ENCODE assay signal across 19 mouse cellular contexts in genomic region chrX:85171264-85171663, GRCm38 (mm10).
A peak's percentile ranks its signal among the peaks of the same experiment; 100 is the strongest.
DNase-seq lines count a peak whose midpoint lies in the region; ATAC-seq and TF ChIP-seq lines count a peak whose summit lies in the region.
"Had no signal": no experiment of that assay in that cellular context is flagged by ENCODE, and none has a peak within 500 bp of the region (broad histone marks: within the 10 kb centered on the region; RNA-seq: fewer than 3 reads in every experiment).

No protein-coding gene starts in this region.

- H3K27me3 ChIP-seq in liver, postnatal 0 days (ENCODE audit: insufficient read depth, low read length): no peaks in the 10 kb centered on the region
- H3K27me3 ChIP-seq in CH12.LX (replicated peaks): no peaks in the 10 kb centered on the region
- no peaks in the 10 kb centered on the region for H3K27me3 ChIP-seq in hindbrain, embryonic 10.5 days (ENCODE audit: insufficient read depth, poor library complexity, severe bottlenecking)
- H3K27me3 ChIP-seq: embryonic facial prominence, embryonic 15.5 days; hindbrain, embryonic 15.5 days; midbrain, embryonic 13.5 days had no signal

- H3K36me3 ChIP-seq in liver, postnatal 0 days (replicated peaks; ENCODE audit: insufficient read depth, low read length): no peaks in the 10 kb centered on the region
- no peaks in the 10 kb centered on the region for H3K36me3 ChIP-seq in CH12.LX (replicated peaks in 1 of 2; ENCODE audit: control insufficient read depth in 1 of 2, insufficient read depth in 1 of 2, low read length in 1 of 2)
- H3K36me3 ChIP-seq in hindbrain, embryonic 10.5 days: no peaks in the 10 kb centered on the region
- H3K36me3 ChIP-seq: embryonic facial prominence, embryonic 15.5 days; hindbrain, embryonic 15.5 days; midbrain, embryonic 13.5 days had no signal

- TF ChIP-seq POLR2A in CH12.LX (IDR thresholded peaks at IDR 0.05; ENCODE audit: low read depth, low read length): no peak
- TF ChIP-seq POLR2A in brain, embryonic 14.5 days (IDR thresholded peaks at IDR 0.05; ENCODE audit: borderline replicate concordance, extremely low read depth, insufficient read depth, insufficient read length, poor library complexity, severe bottlenecking): no peak

- TF ChIP-seq EP300 in liver, postnatal 0 days (IDR thresholded peaks at IDR 0.05; ENCODE audit: low read depth): no peak
- TF ChIP-seq EP300 in CH12.LX (IDR thresholded peaks at IDR 0.05; ENCODE audit: low read length): no peak

- H3K9me3 ChIP-seq in liver, postnatal 0 days (ENCODE audit: low read length): no peaks in the 10 kb centered on the region
- no peaks in the 10 kb centered on the region for H3K9me3 ChIP-seq in CH12.LX (replicated peaks; ENCODE audit: low read length)
- no peaks in the 10 kb centered on the region for H3K9me3 ChIP-seq in hindbrain, embryonic 10.5 days
- H3K9me3 ChIP-seq: embryonic facial prominence, embryonic 15.5 days; hindbrain, embryonic 15.5 days; midbrain, embryonic 13.5 days had no signal

- H3K79me2 ChIP-seq in CH12.LX (replicated peaks; ENCODE audit: control insufficient read depth, extremely low read depth, insufficient read depth, poor library complexity, severe bottlenecking): no peaks in the 10 kb centered on the region

- no peak overlapping the region for H3K27ac ChIP-seq in gastrocnemius, adult 2 months
- no peak overlapping the region for H3K27ac ChIP-seq in liver, postnatal 0 days (ENCODE audit: low read depth)
- no peak overlapping the region for H3K27ac ChIP-seq in CH12.LX (ENCODE audit: insufficient read depth, low read depth)
- H3K27ac ChIP-seq in hindbrain, embryonic 10.5 days: no peak overlapping the region
- H3K27ac ChIP-seq: embryonic facial prominence, embryonic 15.5 days; hindbrain, embryonic 15.5 days; midbrain, embryonic 13.5 days had no signal

- no peak overlapping the region for H3K9ac ChIP-seq in liver, postnatal 0 days (replicated peaks)
- H3K9ac ChIP-seq in CH12.LX (ENCODE audit: insufficient read depth, low read depth): no peak overlapping the region
- H3K9ac ChIP-seq: embryonic facial prominence, embryonic 15.5 days; hindbrain, embryonic 15.5 days; midbrain, embryonic 13.5 days had no signal

- dilution Hi-C loops in CH12.LX (cut with MboI; ENCODE audit: extremely low pct_ligation_motif_present, extremely low pct_unique_long_range_greater_than_20kb, low sequenced_read_pairs): no loop called here

- WGBS in liver, postnatal 0 days (ENCODE audit: insufficient replicate concordance): 71% methylated on average over 2 of the region's 2 CpGs
- WGBS in hindbrain, embryonic 10.5 days: 59% methylated on average over 2 of the region's 2 CpGs

- DNase-seq in gastrocnemius, adult 2 months: no peak
- DNase-seq in gastrocnemius, postnatal 25 days: no peak
- no peak for DNase-seq in liver, postnatal 0 days
- DNase-seq in liver (no peak), CH12.LX (ENCODE audit: extremely low read depth) (peak; percentile 8)
- DNase-seq in brain, embryonic 14.5 days (ENCODE audit: low read depth): no peak
- DNase-seq in hindbrain, embryonic 10.5 days (ENCODE audit: low spot score): no peak
- no peak for DNase-seq in yolk sac, embryonic 10.5 days (ENCODE audit: low spot score)
- DNase-seq: adrenal gland, postnatal 14 days; cerebellum, adult 11-12 months; cerebellum, postnatal 14 days; lung, adult 2 months had no signal

- H3K4me3 ChIP-seq in gastrocnemius, adult 2 months: no peak overlapping the region
- no peak overlapping the region for H3K4me3 ChIP-seq in liver, postnatal 0 days (ENCODE audit: low read depth, low read length)
- no peak overlapping the region for H3K4me3 ChIP-seq in CH12.LX (replicated peaks in 1 of 3; ENCODE audit: low read depth in 2 of 3, low read length in 2 of 3, poor library complexity in 1 of 3)
- H3K4me3 ChIP-seq in hindbrain, embryonic 10.5 days: no peak overlapping the region
- H3K4me3 ChIP-seq: embryonic facial prominence, embryonic 15.5 days; hindbrain, embryonic 15.5 days; midbrain, embryonic 13.5 days had no signal

- H3K4me2 ChIP-seq in liver, postnatal 0 days (ENCODE audit: low read depth, low read length): no peak overlapping the region
- no peak overlapping the region for H3K4me2 ChIP-seq in CH12.LX (ENCODE audit: insufficient read depth, low read depth, poor library complexity, severe bottlenecking)
- H3K4me2 ChIP-seq: embryonic facial prominence, embryonic 15.5 days; heart, embryonic 11.5 days; hindbrain, embryonic 15.5 days; midbrain, embryonic 13.5 days had no signal

- peak; percentile 38; the same call in 1 of the 2 replicates for TF ChIP-seq CTCF in gastrocnemius, adult 2 months (IDR thresholded peaks at IDR 0.05)
- TF ChIP-seq CTCF in liver, postnatal 0 days (IDR thresholded peaks at IDR 0.05; ENCODE audit: low read depth): peak; percentile 33; the same call in 1 of the 2 replicates
- peak; percentile 65 to 71 for TF ChIP-seq CTCF in CH12.LX (conservative IDR thresholded peaks at IDR 0.05 in 1 of 2, IDR thresholded peaks at IDR 0.05 in 1 of 2; ENCODE audit: low read depth in 2 of 2, low read length in 2 of 2)
- peak; percentile 16; the same call in 1 of the 2 replicates for TF ChIP-seq CTCF in brain, embryonic 14.5 days (IDR thresholded peaks at IDR 0.05; ENCODE audit: borderline replicate concordance, extremely low read depth, insufficient read depth, insufficient read length)

- in situ Hi-C loops in CH12.LX (cut with MboI; ENCODE audit: low pct_ligation_motif_present, low pct_unique_long_range_greater_than_20kb, low sequenced_read_pairs): no loop called here

- H3K4me1 ChIP-seq in liver, postnatal 0 days (ENCODE audit: insufficient read depth): no peaks in the 10 kb centered on the region
- H3K4me1 ChIP-seq in CH12.LX (ENCODE audit: control insufficient read depth in 1 of 2, insufficient read depth in 2 of 2): no peaks in the 10 kb centered on the region
- no peaks in the 10 kb centered on the region for H3K4me1 ChIP-seq in hindbrain, embryonic 10.5 days (replicated peaks)
- H3K4me1 ChIP-seq: embryonic facial prominence, embryonic 15.5 days; hindbrain, embryonic 15.5 days; midbrain, embryonic 13.5 days had no signal

- no peak for ATAC-seq in liver, postnatal 0 days
- ATAC-seq: activated CD4-positive, CD25-positive, alpha-beta regulatory T cell, adult 4 months; forebrain, embryonic 16.5 days; intestine, embryonic 16.5 days; midbrain, embryonic 13.5 days had no signal

- peak; percentile 37 for TF ChIP-seq RAD21 in CH12.LX (IDR thresholded peaks at IDR 0.05; ENCODE audit: low read depth, low read length)

- intact Hi-C loops in gastrocnemius, adult 2 months (cut with DNase I): no loop called here

TF ChIP-seq in CH12.LX, 34 proteins besides CTCF, POLR2A, EP300 and RAD21:
- TF ChIP-seq SMC3 (IDR thresholded peaks at IDR 0.05; ENCODE audit: low read depth, low read length): peak; percentile 56
- no peak for TF ChIP-seq CHD2 (IDR thresholded peaks at IDR 0.05; ENCODE audit: low read length)

Comparison
In these comparisons a context has a peak if more than half of its experiments do, and no peak if none do; other contexts are left out.
1. CTCF ChIP-seq: peak in every context shown above with its lines; median percentile 68 in CH12.LX; 38 in gastrocnemius, adult 2 months; 33 in liver, postnatal 0 days; 16 in brain, embryonic 14.5 days.